Mouse (Mus musculus) urinary bladder, adult 18-20 months (tissue): ENCODE data around the gene Tmed6.
"Not testable (repeated sequence)": the region's sequence is repeated elsewhere in the genome, so short reads cannot be mapped to it uniquely, and the experiment has no call there.

ENCODE experiments used
- DNase-seq, 2 experiments: peaks; one replicate each; pipeline ENCODE4 v3.0.0; 2022; ENCODE audit warnings: low spot score in 2 of 2, mixed read lengths in 2 of 2

The Tmed6 gene

DNA sequence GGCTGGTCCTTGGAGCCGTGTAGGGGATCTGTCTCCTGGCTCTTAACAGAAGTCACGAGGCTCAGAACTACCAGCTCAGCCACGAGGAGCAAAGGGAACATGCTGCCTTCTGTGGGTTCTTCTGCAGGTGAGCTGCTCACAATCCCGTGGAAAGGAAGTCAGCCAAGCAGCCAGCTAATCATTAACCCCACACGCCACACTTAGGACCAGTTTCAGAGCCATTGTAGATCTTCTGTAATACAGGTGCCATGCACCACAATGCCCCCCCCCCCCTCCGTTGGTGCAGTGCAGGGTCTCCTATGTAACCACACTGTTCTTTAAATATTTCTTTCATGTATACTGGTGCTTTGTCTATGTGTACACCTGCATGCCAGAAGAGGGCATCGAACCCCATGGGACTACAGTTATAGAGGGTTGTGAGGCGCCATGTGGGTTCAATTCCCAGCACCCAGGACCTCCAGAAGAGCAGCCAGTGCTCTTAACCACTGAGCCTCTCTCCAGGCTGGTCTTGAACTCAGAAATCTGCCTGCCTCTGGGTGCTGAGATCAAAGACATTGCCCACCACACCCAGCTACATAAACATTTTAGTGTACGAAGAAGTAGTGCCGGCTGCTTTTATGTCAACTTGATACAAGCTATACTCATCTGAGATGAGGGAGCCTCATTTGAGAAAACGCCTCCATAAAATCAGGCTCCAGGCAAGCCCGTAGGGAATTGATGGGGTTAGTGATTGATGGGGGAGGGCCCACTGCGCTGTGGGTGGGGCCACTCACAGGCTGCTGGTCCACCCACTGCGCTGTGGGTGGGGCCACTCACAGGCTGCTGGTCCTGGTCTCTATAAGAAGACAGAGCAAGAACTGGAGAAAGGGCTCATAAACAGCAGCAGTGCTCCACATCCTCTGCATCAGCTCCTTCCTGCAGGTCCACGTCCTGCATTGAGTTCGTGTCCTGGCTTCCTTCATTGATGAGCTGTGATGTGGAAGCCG, at the start of gene Tmed6:
TSS of gene Tmed6 (minus strand) at position 134 of the 986 bp plus-strand sequence.
- no peak for DNase-seq

DNA sequence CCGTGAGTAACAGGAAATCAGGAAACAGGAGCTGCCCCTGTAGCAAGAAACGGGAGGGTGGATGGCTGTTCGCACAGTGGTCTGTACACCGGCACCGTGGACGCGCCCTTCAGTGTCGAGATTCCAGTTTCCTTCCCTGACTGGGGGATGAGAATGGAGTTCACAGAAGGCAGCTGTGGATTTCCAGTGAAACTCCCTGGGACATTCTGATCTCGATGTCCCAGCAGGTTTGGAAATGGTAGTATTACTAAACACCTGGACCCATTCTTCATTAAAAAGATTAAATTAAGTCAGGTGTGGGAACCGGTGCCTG, 49.5 kb upstream of the Tmed6 start:
- no peak for DNase-seq

DNA sequence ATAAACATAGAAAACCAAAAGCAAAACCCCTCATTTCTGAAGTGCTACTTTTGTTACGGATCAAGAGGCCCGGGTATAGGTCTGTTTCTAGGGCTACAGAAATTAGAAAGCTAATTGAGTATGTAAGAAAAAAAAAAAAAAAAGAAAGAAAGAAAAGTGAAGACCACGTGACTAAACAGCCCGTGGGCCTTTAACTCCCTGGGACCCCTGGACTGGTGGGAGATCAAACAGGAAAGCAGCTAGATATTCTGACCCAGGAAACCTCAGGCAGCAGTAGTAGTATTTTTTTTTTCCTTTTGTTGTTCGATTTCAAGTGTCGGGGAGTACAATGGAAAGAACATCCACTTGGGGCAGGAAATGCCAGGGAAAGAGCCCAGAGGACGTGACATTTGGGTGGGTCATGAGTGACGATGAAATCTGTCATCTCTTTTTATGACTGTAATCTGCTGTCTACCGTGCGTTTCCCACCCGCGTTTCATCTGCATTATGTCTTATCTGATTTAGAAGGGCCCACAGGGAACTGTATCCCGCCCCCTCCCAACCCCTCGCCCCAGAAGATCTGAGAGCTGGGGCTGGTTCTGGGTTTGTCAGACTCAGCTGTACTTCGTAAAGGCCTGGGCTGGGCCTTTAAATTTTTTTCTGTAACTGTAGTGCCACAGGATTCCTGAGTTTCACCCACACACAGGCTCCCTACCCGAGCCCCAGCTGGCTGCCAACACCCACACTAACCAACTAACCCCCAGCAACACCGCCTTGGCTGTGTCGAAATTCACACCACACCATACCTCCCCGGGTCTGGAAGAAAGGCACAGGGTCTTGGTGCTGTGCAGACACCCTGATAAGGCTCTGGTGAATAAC, 48.9 kb upstream of the Tmed6 start:
- no peak for DNase-seq

DNA sequence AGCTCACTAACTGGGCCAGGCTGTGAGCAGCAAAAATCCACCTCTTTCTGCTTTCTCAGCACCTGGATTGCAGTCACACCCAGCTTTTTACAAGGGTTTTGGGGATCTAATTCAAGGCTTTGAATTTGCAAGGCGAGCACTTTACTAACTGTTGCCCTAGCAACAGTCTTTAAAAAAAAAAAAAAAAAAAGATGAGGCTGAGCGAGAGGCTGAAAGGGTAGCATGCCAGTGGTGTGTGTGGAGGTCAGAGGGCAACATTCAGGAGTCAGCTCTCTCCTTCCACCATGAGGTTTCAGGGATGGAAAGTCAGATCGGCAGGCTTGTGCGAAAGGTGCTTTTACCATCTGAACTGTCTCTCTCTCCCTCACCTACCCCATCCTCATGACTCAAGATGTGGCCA, 47.8 kb upstream of the Tmed6 start:
- no peak for DNase-seq

DNA sequence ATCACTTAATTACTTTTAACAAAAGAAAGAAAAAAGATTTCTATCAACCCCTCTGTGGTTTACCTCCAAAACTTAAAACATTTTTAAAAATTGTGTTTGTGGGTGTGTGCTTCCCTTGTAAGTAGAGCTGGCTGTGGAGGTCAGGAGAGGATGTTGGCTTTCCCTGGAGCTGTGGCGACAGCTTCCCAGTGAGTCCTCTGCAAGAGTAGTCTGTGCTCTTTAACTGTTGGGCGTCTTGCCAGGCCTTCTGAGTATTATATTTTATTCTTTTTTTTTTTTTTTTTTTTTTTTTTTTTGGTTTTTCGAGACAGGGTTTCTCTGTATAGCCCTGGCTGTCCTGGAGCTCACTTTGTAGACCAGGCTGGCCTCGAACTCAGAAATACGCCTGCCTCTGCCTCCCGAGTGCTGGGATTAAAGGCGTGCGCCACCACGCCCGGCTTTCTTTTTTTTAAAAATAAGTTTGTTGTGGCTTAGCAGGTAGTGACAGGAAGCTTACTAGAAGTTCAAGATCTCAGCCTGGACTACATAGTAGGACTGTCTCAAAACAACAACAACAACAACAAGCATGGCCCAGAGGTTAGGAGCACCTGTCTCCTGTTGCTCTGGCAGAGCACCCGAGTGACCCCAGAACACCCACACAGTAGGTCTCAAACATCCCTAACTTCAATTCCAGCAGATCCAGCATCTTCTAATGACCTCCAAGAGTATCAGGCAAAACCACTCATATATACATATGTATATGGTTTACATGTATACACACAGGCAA, 46.1 kb upstream of the Tmed6 start:
- DNase-seq: no peak

DNA sequence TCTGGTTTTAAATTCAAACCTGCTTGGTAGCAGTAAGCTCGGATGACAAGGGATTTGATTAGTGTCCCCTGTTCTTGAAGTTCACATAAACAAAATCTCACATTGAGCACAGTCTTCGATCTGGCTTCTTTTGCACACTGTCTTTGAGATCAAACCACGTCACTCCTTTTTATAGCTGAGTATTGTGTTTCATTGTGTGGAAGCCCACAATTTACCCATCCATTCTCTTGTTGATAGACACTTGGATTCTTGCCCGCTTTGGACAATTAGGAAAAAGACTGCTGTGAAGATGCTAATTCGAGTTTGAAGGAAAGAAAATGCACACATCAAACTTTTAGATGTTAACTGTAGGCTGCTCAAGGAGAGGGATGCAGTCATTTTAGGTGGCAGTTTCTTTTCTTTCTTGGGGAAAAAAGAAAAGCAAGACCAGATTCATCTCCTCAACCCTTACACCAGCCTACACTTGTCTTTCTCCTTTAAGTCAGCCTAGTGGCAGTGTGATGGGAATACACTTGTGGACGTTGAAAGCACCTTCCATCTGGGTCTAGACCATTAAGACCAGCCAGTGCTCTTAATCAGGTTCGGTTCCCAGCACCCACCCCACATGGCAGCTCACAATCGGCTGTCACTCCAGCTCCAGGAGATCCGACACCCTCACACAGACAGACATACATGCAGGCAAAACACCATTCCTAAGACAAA, 45.3 kb upstream of the Tmed6 start:
- DNase-seq: no peak

DNA sequence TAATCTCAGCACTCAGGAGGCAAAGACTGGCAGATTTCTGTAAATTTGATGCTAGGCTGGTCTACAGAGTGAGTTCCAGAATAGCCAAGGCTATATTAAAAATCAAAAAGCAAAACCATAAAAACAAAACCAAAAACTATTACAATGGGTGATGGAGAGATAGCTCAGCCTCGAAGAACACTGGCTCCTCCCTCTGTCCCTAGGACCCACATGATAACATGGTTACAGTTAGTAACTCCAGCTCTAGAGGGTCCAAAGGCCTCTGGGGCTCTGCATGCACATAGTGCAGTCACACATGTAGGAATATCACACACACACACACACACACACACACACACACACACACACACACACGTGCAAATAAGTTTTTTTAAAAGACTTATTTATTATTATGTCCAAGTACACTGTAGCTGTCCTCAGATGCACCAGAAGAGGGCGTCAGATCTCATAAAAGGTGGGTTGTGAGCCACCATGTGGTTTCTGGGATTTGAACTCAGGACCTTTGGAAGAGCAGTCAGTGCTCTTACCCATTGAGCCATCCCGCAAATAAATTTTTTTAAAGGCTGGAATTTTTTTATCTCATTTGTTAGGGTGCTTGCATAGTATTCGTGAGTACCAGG, 44.5 kb upstream of the Tmed6 start:
- DNase-seq: no peak

DNA sequence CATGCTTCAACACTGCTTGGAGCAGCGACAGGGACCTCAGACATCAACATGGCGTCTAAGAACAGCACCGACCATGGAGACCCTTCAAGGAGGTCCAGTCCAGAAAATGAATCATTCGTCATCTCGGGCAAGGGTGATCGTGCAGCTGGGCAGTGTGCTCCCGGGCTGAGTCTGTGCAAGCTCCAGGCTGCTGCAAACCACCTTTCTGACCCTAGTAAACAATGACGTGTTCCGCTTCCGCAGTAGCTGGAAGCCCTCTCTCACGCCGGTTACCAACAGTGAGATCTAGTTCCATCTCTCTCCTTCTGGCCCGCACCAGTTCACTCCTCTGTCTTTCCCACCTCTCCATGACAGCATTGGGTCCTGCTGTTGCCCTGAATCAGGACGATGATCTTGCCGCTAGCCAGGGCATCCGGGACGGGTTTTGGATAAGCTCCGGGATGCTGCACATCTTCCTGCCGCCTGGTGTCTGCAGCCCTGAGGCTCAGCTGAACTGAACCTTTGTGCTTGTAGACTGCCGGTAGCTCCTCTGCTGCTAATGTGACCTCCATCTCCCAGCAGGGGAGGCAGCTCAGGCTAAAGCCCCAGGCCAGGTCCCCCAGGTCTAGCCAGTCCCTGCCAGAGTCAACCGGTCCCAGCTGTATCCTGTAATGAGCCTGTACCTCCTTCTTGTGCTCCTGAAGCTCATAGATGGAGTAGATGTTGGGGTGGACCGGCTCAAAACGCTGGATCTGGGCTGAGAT, 43.7 kb upstream of the Tmed6 start:
- no peak for DNase-seq

DNA sequence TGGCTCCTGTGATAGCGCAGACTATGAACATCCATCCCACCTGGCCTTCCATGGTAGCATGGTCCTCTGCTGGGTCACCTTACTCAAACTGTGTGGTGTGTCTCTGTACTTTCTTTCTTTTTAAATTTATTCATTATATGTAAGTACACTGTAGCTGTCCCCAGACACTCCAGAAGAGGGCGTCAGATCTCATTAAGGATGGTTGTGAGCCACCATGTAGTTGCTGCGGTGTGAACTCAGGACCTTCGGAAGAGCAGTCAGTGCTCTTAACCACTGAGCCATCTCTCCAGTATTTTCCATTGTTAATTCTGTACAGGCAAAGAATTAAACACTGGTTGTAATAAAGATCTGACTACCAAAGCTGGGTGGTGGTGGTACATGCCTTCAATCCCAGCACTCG, 42.6 kb upstream of the Tmed6 start:
- DNase-seq: not testable (repeated sequence)

DNA sequence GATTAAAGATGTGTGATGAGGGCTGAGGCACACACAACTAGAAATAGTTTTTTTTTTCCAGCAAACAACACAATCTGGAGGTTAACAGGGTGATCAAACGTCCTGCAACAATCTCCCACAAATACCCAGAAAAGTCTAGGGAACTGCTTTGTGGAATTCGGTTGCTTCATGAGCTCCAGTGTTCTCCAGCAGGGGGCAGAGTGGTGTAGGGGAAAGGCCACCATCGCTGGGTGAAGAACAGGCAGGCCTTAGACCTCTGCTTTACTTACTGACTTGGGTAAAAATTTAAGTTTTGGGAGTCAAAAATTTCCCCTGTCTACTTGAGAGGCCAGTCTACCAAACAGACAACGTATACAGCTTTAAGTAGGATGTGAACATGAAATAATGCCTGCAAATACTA, 39.1 kb upstream of the Tmed6 start:
- peak in 1 of 2 experiments; percentile 76 for DNase-seq

DNA sequence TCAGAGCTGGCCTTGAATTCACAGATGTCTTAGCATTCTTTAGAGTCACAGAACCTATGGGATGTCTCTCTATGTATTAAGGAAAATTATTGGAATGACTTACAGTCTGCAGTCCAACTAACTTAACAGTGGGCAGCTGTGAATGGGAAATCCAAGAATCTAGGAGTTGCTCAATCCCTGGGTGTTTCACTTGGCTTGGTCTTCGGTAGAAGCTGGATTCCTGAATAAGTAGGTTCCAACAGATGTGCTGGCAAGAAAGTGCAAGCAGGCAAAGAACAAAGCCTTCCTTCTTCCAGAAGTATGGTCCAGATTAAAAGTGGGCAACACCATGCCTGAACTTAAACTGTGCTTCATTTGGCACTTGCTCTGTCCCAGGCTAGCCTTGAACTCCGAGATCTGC, 35.2 kb upstream of the Tmed6 start:
- no peak for DNase-seq

DNA sequence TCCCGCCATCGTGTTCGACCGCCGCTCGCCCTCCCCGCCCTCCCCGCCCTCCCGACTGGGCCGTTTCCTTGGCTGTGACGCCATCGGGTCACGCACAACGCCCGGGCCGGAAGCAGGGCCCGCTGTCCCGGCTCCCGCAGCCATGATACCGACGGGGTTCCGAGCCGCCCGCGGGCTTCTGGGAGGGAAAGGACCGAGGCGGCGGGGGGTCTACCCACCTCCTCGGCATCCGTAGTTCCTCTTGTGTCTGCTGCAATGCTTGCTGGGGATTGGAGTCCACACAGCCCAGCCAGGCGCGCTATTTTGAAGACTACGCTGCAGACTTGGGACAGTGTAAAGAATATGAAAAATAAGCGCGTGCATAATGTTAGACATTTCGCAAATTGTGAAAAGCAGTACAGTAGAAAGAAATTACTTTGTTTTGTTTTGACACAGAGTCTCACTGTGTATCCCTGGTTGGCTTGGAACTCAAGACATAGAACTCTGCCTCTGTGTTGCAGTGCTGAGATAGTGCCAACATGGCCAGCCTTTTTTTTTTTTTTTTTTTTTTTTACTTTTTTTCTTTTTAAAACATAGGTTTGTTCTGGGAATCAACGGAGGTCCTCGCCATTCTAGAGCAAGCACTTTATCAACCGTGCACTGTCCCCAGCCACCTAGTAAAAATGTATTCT, 31.1 kb upstream of the Tmed6 start, which contains the start of gene Terf2:
TSS of gene Terf2 (minus strand) at position 182 of the 671 bp plus-strand sequence.
- peak; percentile 79 to 92 for DNase-seq

DNA sequence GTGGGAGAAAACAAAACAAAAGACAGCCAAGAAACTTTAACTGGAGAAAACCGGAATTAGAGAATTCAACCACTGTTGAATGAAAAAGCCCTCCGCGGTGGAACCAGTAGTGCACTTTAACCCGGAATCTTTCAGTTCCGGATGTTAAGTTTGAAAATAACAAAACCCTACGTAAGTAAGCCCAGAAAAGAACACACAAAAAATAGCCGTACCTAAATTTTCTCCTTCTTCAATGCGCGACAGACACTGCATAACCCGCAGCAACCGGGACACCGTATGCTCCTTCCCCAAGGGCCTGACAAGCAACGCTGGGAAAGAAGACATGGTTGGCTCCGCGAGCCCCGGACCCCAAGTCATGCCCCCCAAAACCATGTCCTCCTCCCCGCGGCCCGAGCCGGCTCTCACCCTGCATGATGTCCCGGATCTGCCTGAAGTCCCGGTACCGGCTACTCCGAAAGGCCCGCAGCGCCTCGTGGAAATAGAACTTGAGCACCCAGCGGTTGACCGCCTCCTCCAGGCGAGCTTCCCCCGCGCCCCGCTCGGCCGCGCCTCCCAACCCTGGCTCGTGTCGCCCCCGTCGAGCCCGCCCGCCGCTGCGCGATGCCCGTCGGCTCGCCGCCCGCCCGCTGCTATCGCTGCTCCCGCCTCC, 30.4 kb upstream of the Tmed6 start:
- peak in 1 of 2 experiments; percentile 66 for DNase-seq

DNA sequence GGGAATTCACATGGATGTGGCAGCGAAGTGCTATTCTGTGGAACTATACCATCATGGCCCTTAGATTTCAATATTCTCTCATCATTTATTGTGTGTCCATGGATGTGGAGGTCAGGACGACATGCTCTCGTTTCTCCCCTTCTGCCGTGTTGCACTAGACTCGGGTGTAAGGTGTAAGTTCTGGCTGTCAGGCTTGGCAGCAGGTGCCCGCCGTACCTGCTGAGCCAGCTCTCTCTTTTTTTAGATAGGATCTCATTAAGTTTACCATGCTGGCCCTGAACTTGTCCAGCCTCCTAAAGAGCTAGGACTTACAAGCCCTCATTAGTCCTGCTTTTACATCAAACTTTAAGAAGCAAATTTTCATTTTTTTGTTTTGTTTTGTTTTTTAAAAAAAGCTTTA, 25.1 kb upstream of the Tmed6 start:
- no peak for DNase-seq

DNA sequence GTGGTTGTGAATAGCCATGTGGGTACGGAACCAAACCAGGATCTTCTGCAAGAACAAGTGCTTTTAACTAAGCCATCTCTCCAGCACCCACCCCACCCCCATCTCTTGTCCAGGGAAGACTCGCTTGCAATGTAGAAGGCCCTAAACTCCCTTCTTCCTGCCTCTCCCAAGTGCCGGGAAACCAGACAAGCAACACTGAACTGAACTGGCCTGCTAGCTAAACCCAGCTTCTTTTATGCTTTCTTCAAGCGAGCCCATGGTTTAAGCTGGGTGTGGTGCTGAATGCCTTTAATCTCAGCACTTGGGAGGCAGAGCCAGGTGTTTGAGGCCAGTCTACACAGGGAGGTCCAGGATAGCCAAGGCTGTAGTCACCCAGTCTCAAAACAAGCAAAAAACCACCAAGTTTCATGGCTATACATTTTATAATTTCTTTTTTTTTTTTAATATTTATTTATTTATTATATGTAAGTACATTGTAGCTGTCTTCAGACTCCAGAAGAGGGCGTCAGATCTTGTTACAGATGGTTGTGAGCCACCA, 23.2 kb upstream of the Tmed6 start:
- no peak for DNase-seq

DNA sequence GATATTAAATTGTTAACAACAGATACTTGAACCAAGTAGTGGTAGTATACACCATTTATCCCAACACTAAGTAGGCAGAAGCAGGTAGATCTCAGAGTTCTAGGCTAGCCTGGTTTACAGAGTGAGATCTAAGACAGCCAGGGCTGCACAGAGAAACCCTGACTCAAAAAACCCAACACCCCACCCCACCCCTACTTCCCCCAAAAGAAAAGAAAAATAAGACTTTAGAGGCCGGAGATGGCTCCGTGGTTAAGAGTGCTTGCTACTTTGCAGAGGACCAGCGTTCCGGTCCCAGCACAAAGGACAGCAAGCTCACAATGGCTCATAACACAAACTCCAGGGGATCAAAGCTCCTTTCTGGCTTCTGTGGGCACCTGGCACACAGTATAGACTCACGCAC, 20.6 kb upstream of the Tmed6 start:
- no peak for DNase-seq

DNA sequence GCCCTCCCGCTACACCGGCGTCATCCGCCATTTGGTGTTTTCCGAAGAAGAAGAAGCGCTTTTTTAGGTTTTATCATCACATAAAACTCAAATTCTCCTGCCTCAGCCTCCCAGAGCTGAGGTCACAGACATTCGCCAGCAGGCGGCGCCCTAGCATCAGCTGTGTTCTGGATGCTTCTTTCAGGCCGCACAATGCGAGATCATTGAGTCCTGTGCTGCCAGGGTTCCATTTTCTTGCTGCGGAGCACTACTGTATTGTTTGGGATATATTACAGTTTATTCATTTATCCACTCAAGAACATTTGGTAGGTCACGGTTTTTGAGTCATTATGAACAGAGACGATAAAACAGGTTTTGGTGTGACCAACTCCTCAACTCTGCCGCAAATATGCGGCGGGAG, 19.9 kb upstream of the Tmed6 start:
- no peak for DNase-seq

DNA sequence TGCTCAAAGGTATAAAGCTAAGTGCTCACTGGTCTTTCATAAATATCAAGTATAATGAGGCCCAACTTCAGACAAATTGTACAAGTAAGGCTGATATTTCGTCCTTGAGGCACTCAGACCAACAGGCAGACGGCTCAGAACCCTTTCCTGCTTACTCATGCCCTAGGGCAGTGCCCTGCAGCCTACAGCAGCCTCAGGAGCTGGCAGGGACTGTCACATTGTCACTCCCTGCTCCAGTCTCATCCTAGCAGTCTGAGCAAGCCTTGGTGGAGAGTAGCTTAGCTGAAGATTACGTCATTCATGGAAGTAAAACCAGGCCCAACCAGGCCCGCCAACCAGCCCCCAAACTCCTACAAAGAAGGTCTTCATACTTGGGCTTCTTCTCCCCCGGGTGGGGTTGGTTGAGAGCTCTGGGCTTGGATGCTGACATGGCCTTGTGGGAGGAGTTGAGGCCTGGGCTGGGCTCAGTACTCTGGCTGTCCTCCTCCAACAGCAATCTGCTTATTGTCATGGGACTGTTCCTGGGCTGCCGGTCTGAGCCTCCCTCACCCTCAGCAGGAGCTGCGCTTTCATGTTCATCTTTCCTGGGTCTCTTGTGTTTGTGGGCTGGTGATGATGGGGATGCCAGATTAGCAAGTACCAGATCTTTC, 10.9 kb upstream of the Tmed6 start:
- no peak for DNase-seq
